Mouse (Mus musculus) T-helper 1 cell (primary cell): ENCODE results near the gene Rab40c.

Source experiments
- in situ Hi-C: fragments of 300-600 bp; cut with MboI, MseI; formaldehyde crosslinking; loops from one replicate; pipeline ENCODE4 v1.15.1; 2025; ENCODE audit warnings: high pct_unique_total_duplicates

Gene Rab40c

GRCm38 (mm10) chr17:25900193-25900592 lies 19.3 kb downstream of the Rab40c start:
- in situ Hi-C loops = no loop called here

GRCm38 (mm10) chr17:25895891-25896290 lies 23.6 kb downstream of the Rab40c start:
- in situ Hi-C loops = no loop called here

- in situ Hi-C loops = no loop called here
Measured at GRCm38 (mm10) chr17:25895415-25895814, 24.1 kb downstream of the Rab40c start.

- in situ Hi-C loops = no loop called here
Measured at GRCm38 (mm10) chr17:25893975-25894617, 25.4 kb downstream of the Rab40c start.

- in situ Hi-C loops = no loop called here
Measured at GRCm38 (mm10) chr17:25888837-25889236, 30.7 kb downstream of the Rab40c start.

GRCm38 (mm10) chr17:25887467-25887866 lies 32.1 kb downstream of the Rab40c start:
- in situ Hi-C loops = no loop called here

- in situ Hi-C loops = no loop called here
Measured at GRCm38 (mm10) chr17:25886806-25887205, 32.7 kb downstream of the Rab40c start.

- in situ Hi-C loops = no loop called here
Measured at GRCm38 (mm10) chr17:25885636-25886035, 33.9 kb downstream of the Rab40c start.

- in situ Hi-C loops = no loop called here
Measured at GRCm38 (mm10) chr17:25883824-25884223, 35.7 kb downstream of the Rab40c start.

GRCm38 (mm10) chr17:25883268-25883667 lies 36.3 kb downstream of the Rab40c start:
- in situ Hi-C loops = no loop called here

GRCm38 (mm10) chr17:25882306-25882705 lies 37.2 kb downstream of the Rab40c start:
- in situ Hi-C loops = no loop called here

- in situ Hi-C loops = no loop called here
Measured at GRCm38 (mm10) chr17:25881691-25882090, 37.8 kb downstream of the Rab40c start.

GRCm38 (mm10) chr17:25880913-25881641 lies 38.5 kb downstream of the Rab40c start:
- in situ Hi-C loops = no loop called here

GRCm38 (mm10) chr17:25880196-25880910 lies 39.2 kb downstream of the Rab40c start, which contains the start of gene Wfikkn1:
TSS of gene Wfikkn1 (minus strand) at chr17:25880858.
- in situ Hi-C loops = no loop called here

GRCm38 (mm10) chr17:25879750-25880149 lies 39.8 kb downstream of the Rab40c start:
- in situ Hi-C loops = no loop called here

- in situ Hi-C loops = no loop called here
Measured at GRCm38 (mm10) chr17:25879261-25879660, 40.3 kb downstream of the Rab40c start.

GRCm38 (mm10) chr17:25878611-25879180 lies 40.8 kb downstream of the Rab40c start:
- in situ Hi-C loops = no loop called here

- in situ Hi-C loops = no loop called here
Measured at GRCm38 (mm10) chr17:25877741-25878610, 41.6 kb downstream of the Rab40c start.

GRCm38 (mm10) chr17:25877025-25877424 lies 42.5 kb downstream of the Rab40c start:
- in situ Hi-C loops = no loop called here

GRCm38 (mm10) chr17:25876347-25876915 lies 43.1 kb downstream of the Rab40c start:
- in situ Hi-C loops = no loop called here
